Mouse (Mus musculus) adrenal gland, postnatal 4 days (tissue): ENCODE measurements around the gene Hexim1. TPM values are rescaled to one million over a fixed set of nuclear protein-coding genes. Genes with fewer than 3 reads are reported as not detected.

ENCODE experiments used
- DNase-seq, 2 experiments: peaks; one replicate each; pipeline ENCODE4 v3.0.0; 2021 to 2022; ENCODE audit warnings: low spot score in 2 of 2, mixed read lengths in 2 of 2
- total RNA-seq, 2 experiments: library from RNA; stranded (reverse); gene quantifications; 2 replicates each; pipeline ENCODE4 v1.2.3; 2021

Hexim1 gene
- total RNA-seq, 2 experiments from 2014 or later = 50.6 to 53.4 TPM

DNA sequence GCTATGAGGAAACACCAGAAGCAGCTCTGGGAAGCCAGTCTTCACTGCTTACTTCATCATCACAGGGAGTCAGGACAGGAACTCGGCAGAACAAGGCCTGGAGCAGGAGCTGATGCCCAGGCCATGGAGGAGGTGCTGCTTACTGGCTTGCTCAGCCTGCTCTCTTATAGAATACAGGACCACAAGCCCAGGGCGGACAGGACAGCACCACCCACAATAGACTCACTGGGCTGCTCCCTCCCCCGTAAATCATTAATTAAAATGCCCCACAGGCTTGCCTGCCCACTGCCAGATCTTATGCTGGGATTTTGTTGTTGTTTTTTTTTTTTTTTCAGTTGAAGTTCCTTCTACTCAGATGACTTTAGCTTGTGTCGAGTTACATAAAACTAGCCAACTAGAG lies 31.7 kb downstream of the Hexim1 start:
- no peak for DNase-seq

DNA sequence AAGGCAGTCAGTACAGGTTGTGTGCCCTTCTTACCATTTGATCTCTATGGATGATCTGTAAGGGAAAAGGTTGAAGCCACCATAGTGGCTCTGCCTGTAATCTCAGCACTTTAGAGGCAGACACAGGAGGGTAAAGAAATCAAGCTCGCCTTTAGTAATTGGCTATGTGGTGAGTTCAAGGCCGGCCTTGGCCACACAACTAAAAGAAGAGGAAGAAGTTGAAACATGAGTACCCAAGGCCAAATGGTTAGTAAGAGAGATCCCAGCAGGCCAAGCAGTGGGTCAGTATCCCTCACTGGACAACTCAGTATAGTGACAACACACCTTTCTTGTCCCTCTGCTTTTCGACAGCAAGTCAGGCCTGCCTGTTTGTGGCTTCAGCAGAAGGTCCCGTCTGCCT lies 33.7 kb downstream of the Hexim1 start:
- DNase-seq = no peak

DNA sequence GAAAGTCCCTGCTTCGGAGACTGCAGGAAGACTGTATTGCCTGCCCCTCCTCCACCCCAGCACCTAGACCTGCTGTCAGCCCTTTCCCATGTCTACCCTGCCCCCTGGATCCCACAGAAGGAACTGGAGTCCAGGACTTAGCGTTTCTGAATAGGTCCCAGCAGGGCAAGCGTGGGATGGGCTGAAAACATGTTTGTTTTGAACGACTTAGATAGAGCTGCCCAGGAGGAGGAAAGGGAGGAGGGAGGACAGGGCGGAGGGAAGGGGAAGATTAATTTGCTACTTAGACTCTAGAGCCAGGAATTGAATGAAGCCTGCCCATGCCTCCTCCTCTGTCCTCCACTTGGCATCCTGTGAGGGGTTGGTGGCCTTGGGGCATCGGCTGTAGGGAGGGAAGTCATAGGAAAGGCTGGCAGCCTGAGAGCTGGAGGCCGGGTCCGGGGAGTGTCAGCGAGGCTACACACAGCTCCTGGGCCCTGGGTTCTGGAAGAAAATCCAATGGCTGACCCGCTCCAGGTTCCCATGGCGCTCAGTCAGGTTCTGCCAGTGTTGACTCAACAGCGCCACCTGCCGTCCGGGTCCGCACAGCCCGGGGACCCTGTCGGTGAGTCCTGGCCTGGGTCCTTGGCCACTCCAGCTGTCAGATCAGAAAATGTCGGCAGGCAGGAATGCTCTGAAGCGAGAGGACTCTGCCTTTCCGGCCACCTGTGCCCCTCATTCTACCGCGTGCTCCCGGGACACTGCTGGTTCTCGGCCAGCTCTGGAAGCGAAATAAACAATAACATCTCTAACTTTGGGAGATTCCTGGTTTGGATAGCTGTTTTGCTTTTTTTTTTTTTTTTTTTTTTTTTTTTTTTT lies 42.8 kb downstream of the Hexim1 start:
- DNase-seq = peak; percentile 99

DNA sequence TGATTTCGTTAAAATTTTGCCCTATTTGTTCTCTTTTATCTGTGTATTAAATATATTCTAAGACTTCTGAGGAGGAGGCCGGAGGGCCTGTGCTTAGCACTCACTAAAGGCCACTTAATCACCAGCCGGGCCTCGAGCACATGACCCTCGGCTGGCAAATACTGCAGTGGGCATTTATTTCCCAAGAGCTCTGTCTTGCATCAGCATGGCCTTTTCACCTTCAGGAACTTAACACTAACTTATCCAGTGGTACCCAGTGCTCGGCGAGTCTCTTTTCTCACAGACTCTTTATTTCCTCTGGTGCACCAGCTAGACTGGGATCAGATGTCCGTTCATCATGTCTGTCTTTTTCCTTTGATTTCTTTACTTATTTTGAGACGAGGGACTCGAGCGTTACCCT lies 44.7 kb downstream of the Hexim1 start:
- no peak for DNase-seq

DNA sequence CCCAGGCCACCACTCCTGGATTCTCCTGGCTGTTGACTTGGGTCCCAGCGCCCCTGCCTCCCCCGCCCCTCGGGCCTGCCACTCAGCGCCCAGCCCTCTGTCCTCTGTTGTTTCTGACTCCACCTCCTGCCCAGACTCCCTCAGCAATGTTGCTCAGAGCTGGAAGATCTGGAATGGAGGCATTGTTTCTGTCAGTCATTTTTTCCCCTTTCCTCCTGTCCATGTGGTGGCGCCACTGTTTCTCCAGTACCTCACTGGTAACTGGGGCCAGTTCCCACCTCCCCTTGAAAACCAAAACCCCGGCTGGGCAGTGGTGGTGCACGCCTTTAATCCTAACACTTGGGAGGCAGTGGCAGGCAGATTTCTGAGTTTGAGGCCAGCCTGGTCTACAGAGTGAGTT lies 45.4 kb downstream of the Hexim1 start:
- no peak for DNase-seq

DNA sequence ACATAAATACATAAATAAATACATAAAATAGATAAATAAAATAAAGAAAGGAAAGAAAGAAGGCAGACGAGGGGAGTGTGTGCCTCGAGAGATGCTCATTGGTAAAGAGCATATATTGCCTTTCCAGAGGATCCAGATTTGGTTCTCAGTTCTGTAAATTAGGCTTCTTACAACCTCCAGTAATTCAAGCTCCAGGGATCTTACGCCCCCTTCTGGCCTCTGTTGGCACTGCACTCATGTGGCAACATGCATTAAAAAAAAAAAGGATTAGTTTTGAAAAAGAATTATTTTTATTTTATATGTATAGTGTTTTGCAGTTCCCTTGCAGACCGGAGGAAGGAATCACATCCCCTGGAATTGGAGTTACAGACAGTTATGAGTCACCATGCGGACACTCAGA lies 46.1 kb downstream of the Hexim1 start:
- DNase-seq = no peak

DNA sequence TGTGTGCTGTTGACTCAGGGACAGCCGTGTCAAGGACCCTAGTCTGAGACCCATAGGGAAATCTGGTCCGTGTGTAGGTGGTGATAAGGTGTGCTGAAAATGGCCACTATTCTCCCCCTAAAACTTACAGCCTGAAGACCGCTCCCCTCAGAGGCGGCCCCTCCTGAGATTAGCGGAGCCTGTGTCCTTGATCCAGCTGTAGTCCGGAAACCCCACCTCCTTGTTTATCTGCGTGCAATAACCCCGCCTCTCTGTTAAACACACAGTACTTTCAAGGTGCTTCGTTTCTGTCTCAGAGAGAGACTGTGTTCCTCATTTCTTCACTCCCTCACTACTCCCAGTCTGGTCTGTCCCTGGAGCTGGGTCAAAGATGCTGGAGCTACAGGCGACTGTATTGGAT lies 48.4 kb downstream of the Hexim1 start:
- no peak for DNase-seq

DNA sequence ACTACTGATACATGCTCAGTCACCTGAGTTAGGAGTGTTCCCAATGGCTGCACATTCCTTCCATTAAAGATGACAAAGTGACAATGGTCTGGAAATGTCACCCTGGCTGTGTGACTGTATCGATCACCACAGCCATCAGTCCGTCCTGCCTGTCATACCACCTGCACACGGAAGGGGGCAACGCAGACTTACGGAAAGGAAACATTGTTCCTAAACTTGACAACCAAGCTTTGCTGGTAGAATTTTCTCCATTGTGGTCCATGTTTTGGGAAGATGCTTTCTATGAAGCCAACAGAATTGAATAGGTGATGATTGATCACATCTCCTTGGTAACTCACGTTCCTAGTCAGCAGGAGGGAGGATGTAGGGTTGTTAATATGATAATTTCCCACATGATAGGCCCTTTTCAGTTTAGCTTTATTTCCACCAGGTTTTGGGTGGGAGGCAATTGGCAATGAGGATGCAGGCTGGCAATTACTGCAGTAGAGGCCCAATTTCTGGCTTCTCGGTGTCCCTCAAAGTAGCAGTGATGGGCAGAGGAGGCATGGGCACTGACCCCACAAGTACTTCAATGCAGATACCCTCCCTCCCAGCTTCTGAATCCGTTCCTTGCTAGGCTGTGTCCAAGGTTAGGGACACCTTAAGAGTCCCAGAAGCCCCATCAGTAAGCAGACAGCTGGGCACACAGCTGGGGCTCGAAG lies 52.8 kb downstream of the Hexim1 start:
- no peak for DNase-seq

Other genes starting within 250 kb of the Hexim1 start
- 100 to 1,000 TPM; 116 to 119 TPM for gene Eftud2, start 235.2 kb upstream of the Hexim1 start, total RNA-seq
- 1 to 10 TPM in 1 of 2 experiments, under 1 TPM in 1; 0.82 to 1.0 TPM for gene Ccdc103, start 235.0 kb upstream of the Hexim1 start, total RNA-seq
- not detected for gene Fam187a, start 231.1 kb upstream of the Hexim1 start, total RNA-seq
- gene Gfap, start 215.3 kb upstream of the Hexim1 start, total RNA-seq = 1 to 10 TPM; 1.1 to 1.3 TPM
- 10 to 100 TPM; 16.1 to 20.1 TPM for gene Kif18b, start 191.1 kb upstream of the Hexim1 start, total RNA-seq
- gene C1ql1, start 169.5 kb upstream of the Hexim1 start, total RNA-seq = 10 to 100 TPM; 52.6 to 56.8 TPM
- gene Nmt1, start 88.0 kb upstream of the Hexim1 start, total RNA-seq = 10 to 100 TPM; 77.3 to 79.8 TPM
- 100 to 1,000 TPM; 114 to 126 TPM for gene Dcakd, start 87.9 kb upstream of the Hexim1 start, total RNA-seq
- 1 to 10 TPM; 8.7 to 8.9 TPM for gene Plcd3, start 14.6 kb upstream of the Hexim1 start, total RNA-seq
- gene Acbd4, start 14.5 kb upstream of the Hexim1 start, total RNA-seq = 10 to 100 TPM; 58.4 to 64.4 TPM
- gene Hexim2, start 16.2 kb downstream of the Hexim1 start, total RNA-seq = 10 to 100 TPM; 10.4 to 11.8 TPM
- 10 to 100 TPM; 13.4 to 14.2 TPM for gene Fmnl1, start 54.9 kb downstream of the Hexim1 start, total RNA-seq
- gene 1700023F06Rik, start 92.3 kb downstream of the Hexim1 start, total RNA-seq = under 1 TPM; 0.45 to 0.70 TPM
- gene Spata32, start 102.2 kb downstream of the Hexim1 start, total RNA-seq = not detected
- 1 to 10 TPM; 6.9 to 8.0 TPM for gene Map3k14, start 151.2 kb downstream of the Hexim1 start, total RNA-seq
- gene Arhgap27, start 247.5 kb downstream of the Hexim1 start, total RNA-seq = 10 to 100 TPM; 21.0 to 22.3 TPM